21 mouse cellular contexts compared by ENCODE assay signal in genomic region chr17:49880919-49881744, GRCm38 (mm10).
"Had no signal": no experiment of that assay in that cellular context is flagged by ENCODE, and none has a peak within 500 bp of the region (broad histone marks: within the 10 kb centered on the region; RNA-seq: fewer than 3 reads in every experiment).

No protein-coding gene starts in this region.

- H3K9ac ChIP-seq: limb, embryonic 13.5 days; lung, embryonic 14.5 days; midbrain, embryonic 12.5 days; midbrain, embryonic 15.5 days; neural tube, embryonic 12.5 days; neural tube, embryonic 15.5 days; stomach, embryonic 15.5 days had no signal

- H3K36me3 ChIP-seq: limb, embryonic 10.5 days; limb, embryonic 13.5 days; midbrain, embryonic 12.5 days; midbrain, embryonic 15.5 days; neural tube, embryonic 12.5 days; neural tube, embryonic 15.5 days; stomach, embryonic 15.5 days had no signal

- H3K4me3 ChIP-seq: limb, embryonic 10.5 days; limb, embryonic 13.5 days; midbrain, embryonic 12.5 days; midbrain, embryonic 15.5 days; neural tube, embryonic 12.5 days; neural tube, embryonic 15.5 days; stomach, embryonic 15.5 days had no signal

- H3K27ac ChIP-seq: limb, embryonic 13.5 days; macrophage; midbrain, embryonic 12.5 days; midbrain, embryonic 15.5 days; neural tube, embryonic 12.5 days; neural tube, embryonic 15.5 days; stomach, embryonic 15.5 days had no signal

- H3K27me3 ChIP-seq: limb, embryonic 13.5 days; midbrain, embryonic 12.5 days; midbrain, embryonic 15.5 days; neural tube, embryonic 12.5 days; neural tube, embryonic 15.5 days; stomach, embryonic 15.5 days had no signal

- ATAC-seq: inflammation-experienced regulatory T-cells, adult 6 months; intestine, embryonic 16.5 days; lung, postnatal 0 days; midbrain, embryonic 15.5 days had no signal

- DNase-seq: kidney, adult 18-20 months; kidney, adult 9 months; kidney, postnatal 14 days; kidney, postnatal 4 days; layer of hippocampus, adult 9-11 months; lung, embryonic 14.5 days; right cerebral cortex, postnatal 25 days; spleen, adult 18-20 months; thymus, adult 18-20 months; thymus, postnatal 36 days had no signal

- H3K9me3 ChIP-seq: limb, embryonic 10.5 days; midbrain, embryonic 12.5 days; midbrain, embryonic 15.5 days; neural tube, embryonic 12.5 days; neural tube, embryonic 15.5 days; stomach, embryonic 15.5 days had no signal

- H3K4me2 ChIP-seq: limb, embryonic 13.5 days; lung, embryonic 14.5 days; midbrain, embryonic 12.5 days; midbrain, embryonic 15.5 days; neural tube, embryonic 12.5 days; neural tube, embryonic 15.5 days; stomach, embryonic 15.5 days had no signal
